Mouse (Mus musculus): ENCODE data around the gene Aplp2. TPM values are rescaled to one million over a fixed set of nuclear protein-coding genes. Genes with fewer than 3 reads are reported as not detected.
A peak's percentile ranks its signal among the peaks of the same experiment; 100 is the strongest.

Aplp2 gene
- 100 to 1,000 TPM; 318 to 322 TPM for total RNA-seq (2021)
- long read RNA-seq, experiment 1, transcript Aplp2-207 (4 exons, 1,877 nt): minor isoform, 5 of 321 reads
- long read RNA-seq, experiment 1, transcript Aplp2-209 (16 exons, 3,462 nt): minor isoform, 34 of 321 reads
- long read RNA-seq, experiment 1, transcript Aplp2-201 (17 exons, 3,634 nt): major isoform, 148 of 321 reads
- long read RNA-seq, experiment 1, transcript Aplp2-202 (17 exons, 3,504 nt): minor isoform, 11 of 321 reads
- long read RNA-seq, experiment 1, partial matches to known transcripts: 21 of 321 reads
- long read RNA-seq, experiment 1, other reads (novel, unspliced or antisense): 102 of 321 reads
- long read RNA-seq, experiment 2, transcript Aplp2-202 (17 exons, 3,504 nt): minor isoform, 5 of 162 reads
- long read RNA-seq, experiment 2, transcript Aplp2-209 (16 exons, 3,462 nt): minor isoform, 16 of 162 reads
- long read RNA-seq, experiment 2, transcript Aplp2-201 (17 exons, 3,634 nt): major isoform, 74 of 162 reads
- long read RNA-seq, experiment 2, partial matches to known transcripts: 6 of 162 reads
- long read RNA-seq, experiment 2, other reads (novel, unspliced or antisense): 61 of 162 reads

DNA sequence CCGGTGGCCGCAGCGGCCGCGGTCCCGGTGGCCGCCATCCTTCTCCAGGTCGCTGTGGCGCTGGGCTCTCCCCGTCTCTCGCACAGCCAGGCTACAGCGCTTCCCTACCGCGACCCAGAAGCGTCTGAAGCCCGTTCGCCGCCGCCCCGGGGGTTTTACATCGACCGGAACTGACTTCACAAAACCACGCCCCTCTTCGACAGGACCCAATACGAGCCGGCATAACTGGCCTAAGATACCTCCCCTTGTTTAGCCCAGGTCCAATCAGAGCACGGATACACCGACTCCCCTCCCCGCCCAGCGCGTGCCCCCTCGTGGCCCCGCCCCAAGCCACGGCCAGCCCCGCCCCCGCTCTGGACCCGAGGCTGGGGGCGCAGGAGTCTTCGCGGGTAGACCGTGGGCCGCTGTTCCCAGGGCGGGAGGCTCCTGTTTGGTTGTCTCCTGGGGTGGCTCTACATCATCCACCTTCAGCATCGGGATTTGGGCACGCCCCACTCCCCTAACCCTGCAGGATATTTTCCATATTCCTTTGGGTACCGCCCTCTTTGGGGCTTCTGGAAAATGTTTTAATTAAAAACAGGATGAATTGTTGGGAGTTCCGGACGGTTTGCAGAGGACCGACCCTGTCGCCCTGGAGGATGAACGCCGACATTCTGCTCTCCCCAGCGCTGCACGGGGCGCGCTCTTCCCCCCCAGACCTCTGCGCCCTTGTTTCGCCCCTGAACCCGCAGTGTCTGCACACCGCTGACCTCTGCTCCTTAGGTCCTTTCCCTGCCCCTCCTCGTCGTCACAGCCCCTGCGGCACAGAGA lies at the start of gene Aplp2:
Gene Aplp2, minus strand, starts transcription at position 126 of the 810 bp plus-strand sequence.
- DNase-seq: peak; percentile 99

DNA sequence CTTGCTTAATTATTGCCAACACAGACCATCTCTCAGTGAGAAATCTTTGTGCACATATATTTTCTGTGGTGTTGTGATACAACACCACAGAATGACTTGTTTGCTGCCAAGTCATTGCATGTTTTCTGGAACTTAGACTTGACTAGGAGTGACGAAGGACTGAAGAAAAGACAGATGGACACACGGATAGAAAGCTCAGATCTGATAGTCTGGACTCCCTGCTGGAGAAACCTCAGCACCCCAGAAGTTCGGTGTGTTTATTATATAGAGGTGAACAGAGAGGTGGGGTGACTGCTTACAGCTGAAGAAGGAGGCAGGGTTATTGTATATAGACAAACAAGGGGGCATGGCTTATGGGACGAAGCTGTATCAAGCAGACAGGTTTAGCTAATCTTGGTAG lies 48.6 kb upstream of the Aplp2 start:
- DNase-seq: no peak

DNA sequence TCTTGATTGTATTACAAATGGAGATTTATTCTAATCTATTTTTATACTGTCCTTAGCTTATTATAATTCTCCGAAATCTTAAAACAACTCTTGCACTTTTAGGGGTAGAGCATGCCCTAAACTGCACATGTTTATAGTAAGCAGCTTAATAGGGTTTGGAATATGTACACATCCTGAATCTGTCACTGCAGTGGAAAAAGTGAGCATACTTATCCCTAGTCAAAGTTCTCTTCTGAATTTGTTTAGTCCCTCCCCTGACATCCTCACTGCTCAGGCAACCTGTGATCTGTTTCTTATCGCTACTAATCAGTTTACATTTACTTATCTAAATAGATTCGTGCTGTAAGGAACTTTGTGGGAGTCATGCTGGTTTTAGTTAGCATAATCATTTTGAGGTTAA lies 46.6 kb upstream of the Aplp2 start:
- no peak for DNase-seq

DNA sequence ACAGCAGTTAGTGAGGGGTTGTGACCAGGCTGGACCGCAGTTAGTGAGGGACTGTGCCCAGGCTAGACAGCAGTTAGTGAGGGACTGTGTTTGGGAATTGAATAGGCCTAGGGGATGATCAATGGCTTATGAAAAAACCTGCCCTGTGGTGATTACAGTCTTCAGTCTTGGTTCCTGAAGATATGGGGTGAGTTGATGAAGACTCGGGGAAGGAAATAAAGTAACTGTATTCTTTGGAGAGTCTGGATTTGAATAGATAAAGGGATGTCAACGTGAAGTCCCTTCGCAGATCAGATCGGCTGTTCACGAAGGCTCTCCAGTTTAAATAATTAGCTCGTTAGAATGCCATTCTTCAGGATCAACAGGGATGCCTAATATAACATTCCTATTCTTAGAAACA lies 44.3 kb upstream of the Aplp2 start:
- no peak for DNase-seq

DNA sequence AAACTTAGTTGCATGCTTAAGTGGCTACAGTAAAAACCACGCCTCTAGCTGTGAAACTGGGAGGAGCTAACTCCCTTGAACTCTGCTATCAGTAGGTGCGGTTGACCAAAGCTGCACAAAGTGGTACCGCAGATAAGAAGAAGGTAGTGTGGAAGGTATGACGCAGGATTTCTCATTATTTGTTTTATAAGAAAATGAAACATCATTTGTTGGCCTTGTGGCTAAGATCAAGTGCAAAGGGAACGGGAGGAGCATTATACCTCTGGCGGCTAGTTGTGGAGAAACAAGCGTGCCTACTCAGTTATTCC lies 43.0 kb upstream of the Aplp2 start:
- peak; percentile 17 to 37 for DNase-seq

DNA sequence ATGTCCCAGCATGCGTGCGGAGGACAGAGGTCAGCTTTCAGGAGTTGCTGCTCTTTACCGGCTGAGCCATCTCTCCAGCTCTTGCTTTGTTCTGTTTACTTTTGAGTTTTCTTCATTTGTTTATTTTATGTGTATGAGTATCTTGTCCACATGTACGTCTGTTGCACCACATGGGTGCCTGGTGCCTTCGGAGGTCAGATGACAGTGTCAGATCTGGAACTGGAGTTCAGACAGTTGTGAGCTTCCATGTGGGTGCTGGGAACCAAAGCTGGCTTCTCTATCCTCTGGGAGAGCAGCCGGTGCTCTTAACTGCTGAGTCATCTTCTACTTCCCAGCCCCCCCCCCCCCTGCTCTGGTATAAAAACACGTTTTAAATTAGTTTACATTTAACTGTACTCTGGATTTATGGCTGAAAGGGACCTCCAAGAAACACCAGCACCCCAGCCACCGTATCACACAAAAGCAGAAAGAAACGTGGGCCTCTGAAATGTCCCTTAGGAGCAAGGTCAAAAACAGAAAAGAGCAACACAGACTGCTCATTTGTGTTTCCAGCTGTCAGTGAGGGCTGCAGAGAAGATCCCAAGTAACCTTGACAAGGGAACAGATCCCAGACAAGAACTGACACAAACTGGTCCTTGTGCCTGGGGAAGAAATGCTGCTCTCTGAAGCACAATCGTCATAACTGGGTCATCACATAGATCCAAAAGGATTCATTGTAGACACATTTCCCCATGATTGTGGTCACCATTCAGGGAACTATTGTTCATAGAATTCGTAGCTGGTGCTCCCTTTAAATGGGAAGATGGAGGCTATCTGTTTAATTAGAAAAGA lies 42.5 kb upstream of the Aplp2 start:
- DNase-seq: peak; percentile 13 to 44

DNA sequence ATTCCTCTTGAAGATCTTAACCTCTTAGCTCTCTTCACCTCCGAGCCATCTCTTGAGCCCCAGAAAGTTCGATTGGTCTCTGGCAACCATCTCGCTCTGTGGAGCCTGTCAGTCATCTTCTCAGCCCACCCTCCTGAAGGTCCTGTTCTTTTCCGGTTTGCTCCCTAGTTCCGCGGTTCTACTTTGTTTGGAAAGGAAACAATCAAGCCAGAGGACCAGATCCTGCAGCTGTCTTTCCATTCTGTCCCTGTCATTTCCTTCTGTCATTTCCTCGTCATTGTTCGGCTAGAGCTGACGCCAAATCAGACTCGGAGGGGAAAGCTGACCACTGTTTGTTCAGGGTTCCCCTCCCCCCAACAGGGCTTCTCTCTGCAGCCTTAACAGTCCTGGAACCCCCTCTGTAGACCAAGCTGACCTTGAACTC lies 41.7 kb upstream of the Aplp2 start:
- DNase-seq: peak; percentile 69 to 86

DNA sequence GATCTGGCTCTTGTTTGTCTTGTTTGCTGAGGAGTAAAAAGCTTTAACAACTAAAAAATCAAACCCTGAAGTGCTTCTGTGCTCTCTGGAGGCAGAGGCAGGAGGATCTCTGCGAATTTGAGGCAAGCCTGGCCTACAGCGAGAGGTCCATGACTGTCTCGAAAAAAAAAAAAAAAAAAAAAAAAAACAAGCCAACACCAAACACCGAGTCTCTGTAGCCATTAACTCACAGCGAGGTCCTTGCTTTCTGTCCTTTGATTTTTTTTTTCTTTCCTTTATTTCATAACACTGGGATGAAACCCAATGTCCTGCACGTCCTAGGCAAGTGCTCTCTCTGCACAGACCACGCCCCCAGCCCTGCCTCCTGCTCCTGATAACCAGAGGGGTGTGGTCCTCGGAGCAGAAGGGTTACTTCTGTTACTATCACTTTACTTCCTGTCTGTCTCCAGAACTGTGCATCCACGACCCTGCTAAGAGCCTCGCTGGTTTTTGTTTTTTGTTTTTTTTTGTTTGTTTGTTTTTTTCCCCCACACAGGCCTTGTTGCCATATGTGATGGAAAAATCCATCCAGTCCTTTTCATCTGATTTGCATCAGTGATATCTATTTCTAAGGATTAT lies 40.7 kb upstream of the Aplp2 start:
- peak; percentile 63 to 72 for DNase-seq

DNA sequence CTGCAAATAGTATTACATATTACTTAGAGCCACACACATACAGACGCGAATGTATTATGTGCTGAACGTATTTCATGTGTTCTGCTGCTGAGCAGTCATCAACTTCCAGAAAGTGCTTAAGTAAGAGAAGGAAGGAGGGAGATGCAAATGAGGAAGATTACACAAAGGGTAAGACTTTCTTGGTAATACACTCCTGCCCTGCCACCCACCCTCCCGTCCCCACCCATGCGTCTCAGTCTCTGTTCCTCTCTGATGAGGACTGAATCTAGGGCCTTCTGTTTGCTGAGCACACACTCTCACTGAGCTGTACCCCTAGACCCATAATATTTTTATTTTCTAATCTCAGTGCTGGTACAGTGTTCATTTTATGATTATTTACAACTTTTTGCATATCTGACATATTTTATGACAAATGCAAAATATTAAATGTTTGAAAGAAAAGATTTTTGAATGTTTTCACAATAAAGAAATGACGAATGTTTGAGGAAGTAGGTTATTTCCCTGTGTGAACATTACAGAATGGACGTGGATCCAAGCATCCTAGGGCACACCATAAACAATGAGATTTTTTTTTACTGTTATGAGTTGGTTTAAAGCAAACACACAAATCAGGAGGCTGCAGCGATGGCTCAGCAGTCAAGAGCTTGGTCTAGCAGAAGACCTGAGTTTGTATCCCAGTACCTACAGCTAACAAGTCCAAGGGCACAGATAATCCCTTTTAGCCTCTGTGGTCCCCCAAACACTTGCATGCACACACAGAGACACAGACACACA lies 36.0 kb upstream of the Aplp2 start:
- no peak for DNase-seq

DNA sequence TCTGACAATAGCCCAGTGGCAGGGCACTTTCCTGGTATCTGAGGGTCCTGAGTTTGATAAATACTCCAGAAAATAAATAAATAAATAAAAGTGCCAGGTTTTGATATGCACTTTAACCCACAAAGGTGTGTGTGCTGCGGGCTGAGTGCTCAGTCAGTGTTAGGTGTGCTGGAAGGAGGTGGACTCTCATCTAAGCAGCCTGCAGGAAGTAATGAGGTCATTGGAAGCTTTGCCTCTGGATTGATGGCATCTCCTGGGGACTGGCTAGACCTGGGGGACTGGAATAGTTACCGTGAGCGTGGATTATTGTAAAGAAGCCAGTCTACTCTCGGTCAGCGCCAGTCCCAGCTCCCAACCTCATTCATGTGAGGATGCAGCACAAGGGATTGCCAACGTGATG lies 34.8 kb upstream of the Aplp2 start:
- no peak for DNase-seq

DNA sequence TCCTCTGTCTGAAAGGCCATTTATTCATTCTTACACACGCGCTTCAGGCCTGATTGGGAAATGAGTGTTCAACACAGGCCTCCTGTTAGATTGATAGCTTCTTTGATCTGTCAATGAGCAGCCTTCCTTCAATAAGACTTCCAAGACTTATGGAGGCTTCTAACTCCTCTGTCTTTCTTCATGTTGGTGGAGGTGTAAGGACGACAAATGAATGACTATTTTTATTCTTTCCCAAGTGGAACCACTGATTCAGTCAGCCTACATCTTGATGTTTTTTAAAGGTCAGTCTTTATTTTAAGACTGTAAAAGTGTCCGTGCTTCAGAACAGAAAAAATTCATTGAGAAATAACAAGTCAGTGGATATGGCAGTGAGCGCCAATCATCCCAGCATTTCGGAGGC lies 33.4 kb upstream of the Aplp2 start:
- DNase-seq: no peak

DNA sequence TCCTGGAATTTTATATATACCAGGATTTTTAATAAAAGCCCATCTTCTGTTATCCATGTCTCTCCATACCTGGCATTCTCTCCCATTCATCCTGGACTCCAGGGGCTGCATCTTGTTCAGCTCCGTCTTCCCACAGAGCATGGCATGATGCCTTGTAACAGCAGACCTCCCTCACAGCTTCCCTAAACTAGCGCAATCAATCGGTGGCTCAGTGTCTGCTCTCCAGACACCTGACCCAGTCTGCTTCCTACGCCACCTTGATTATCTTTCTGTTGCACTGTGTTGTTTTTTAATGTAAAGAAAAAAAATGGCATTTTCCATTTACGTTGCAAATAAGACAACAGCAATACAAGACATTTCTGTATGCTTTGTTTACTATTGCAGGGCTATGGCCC lies 32.3 kb upstream of the Aplp2 start:
- no peak for DNase-seq

DNA sequence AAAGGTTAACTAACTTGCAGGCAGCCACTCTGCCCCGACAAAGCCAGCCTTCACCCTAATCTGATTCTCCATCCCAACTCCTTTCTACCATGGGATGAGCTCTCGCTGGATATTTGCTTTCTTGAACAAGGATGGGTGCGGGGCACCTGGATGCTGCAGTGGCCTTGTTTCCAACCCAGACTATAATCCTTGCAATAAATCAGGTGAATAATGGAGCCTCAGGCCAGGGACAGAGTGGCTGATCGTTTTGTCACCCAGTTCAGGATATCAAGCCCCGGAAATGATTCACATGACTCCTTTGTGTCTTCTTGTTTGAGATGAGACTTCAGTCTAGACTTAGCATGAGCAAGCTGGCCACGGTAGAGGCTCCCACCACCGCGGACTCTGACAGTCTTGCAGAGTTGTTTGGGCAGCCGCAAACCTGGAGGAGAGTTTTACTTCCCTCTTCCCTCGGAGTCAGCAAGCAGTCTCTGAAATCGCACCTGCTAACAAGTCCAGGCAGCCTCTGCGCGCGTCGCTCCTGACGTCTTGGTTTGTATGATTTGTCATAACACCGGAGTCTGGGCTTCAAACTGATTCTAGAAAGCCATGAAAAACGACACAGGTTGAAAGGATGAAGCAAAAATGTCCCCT lies 31.8 kb upstream of the Aplp2 start:
- DNase-seq: no peak

DNA sequence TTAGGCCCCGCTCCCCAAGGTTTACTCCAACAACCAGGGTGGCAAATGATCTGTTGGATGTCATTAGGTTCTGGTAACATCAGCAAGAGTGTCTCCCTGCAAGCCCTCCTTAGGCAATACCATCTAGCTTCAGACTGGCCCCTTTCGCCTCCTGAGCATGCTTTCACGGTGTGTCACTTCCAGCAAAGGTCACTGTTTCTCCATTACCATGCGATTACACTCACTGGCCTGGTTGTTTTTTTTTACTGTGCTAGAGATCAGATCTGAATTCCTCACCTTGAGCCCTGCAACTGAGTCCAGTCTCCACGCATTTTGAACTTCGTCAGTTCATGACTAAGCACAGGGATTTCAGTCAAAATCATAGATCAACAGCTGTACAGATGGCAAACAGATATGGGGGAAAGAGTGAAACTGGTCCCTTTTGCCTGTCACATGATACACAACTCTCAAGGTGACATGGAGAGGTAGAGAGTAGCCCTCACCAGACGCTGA lies 29.6 kb upstream of the Aplp2 start:
- no peak for DNase-seq

DNA sequence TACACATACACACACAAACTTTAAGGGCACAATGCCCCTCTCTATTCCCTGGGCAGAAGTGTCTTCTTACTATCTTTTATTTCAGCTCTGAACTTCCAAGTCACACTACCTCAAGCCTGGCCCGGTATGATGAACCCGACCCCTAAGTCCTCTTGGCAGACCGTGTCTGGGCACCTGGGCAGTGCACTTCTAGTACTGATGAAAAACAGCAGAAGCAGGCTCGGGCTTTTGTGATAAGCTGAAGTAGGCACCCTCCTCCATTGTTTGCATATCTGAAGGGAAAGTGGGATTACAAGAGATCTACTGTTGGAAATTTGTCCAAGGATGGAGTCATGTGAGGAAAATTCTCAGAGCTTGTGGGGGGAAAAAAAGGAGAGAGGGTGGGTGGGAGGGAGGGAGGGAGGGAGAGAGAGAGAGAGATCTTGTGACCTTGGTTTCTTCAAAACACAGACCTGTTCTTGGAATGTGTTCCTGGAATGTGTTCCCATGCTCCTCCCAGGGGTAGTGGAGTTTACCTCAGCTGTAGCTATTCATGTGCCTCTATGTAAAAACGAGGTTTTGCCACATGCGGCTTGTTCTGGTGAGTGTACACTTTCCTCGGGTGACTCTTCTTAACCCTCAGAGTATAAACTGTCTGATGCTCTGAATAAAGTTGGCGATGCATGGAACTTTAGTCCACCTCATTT lies 29.1 kb upstream of the Aplp2 start:
- no peak for DNase-seq

DNA sequence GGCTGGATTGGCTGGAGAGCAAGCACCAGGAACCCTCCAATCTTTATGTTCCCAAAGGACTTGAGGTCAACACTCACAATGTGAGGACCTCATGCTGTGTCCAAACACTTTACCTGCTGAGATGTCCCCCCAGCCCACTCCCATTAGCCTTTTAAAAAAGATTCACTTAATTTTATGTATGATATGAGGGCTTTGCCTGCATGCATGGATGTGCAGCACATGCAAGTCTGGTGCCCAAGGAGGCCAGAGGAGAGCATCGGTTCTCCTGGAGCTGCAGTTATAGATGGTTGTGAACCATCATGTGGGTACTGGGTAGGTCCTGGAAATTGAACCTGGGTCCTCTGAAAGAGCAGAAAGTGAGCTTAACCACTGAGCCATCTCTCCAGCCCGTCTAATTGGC lies 27.9 kb upstream of the Aplp2 start:
- no peak for DNase-seq

DNA sequence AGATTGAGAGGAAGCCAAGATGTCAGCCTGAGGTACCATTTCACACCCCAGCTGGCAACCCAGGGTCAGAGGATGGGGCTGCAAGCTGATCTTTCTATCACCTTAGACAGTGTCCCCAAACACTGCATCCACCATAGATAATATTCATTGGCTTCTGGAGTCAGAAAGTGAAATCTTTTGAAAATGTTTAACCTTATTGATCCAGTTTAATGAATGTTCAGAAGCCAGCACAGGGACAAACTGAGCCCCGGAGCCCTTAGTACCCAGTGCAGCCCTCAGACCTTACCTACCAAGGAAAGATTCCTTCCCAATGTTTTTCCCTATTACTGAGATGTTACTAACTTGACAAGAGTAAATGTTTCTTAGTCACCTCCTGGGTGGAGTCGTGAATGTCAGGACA lies 26.9 kb upstream of the Aplp2 start:
- DNase-seq: no peak

DNA sequence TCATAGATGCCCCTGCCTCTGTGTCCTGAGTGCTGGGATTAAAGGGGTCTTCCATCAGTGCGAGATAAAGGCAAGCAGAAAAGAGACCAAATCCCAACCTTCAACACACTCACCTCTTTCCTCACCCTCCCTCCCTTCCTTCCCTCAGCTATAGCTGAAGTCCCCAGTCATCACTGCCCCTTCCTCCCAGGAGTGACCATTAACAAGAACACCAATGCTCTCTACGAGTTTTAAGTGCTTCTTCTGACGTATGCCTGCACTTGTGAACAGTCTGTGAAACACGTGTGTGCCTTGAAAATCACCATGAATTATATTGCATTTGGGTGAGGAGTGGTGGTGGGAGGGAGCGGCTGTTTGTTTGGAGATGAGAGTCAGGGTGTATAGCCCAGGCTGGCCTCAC lies 24.5 kb upstream of the Aplp2 start:
- no peak for DNase-seq

DNA sequence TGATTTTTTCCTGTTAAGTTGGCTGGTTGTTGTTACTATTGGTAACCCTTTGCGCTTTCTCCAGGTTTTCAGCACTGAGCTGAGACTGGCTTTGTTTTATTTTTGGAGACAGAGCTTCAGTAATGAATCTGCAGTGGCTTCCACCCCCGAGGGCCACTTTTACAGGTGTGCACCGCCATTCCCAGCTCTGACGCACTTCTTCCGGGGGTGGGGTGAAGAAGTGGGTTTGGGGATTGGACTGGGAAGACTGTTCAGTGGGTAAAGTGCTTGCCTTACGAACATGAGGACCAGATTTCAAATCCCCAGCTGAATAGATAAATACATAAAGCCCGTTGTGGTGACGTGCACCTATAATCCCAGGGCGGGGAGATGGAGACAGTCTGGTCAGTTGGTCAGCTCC lies 23.9 kb upstream of the Aplp2 start:
- DNase-seq: no peak

DNA sequence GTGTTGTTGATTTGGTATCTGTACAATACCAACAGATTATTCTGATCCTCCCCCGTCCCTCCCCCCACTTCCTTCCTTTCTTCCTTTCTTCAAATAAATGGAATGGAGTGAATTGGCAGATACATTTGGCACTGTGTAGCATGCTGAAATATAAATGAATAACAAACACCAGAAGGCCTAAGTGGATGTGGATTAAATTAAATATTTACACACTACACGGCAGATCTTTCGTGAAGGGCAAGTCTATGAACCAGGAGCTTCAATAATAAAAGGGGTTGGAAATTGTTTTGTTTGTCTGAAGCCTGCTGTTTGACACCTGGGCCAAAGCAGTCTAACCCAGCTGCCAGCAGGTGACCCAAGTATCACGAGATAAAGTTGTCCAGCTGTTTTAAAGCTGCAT lies 23.4 kb upstream of the Aplp2 start:
- no peak for DNase-seq
